Mouse (Mus musculus) MEL (cell line): ENCODE data around the gene Gramd1a.

Experiments used
- CTCF ChIP-seq, 3 experiments: IDR thresholded peaks in 2 of 3; conservative IDR thresholded peaks in 1 of 3; 2 replicates each; pipeline ENCODE4 v1.5.1; 2011 to 2012; ENCODE audit warnings: low read length in 3 of 3, low read depth in 2 of 3, mild to moderate bottlenecking in 2 of 3, improper control_type of control experiment in 1 of 3, inconsistent platforms in 1 of 3, mixed read lengths in 1 of 3, moderate library complexity in 1 of 3; ENCODE audit not compliant: control insufficient read depth in 1 of 3, insufficient read depth in 1 of 3, poor library complexity in 1 of 3, severe bottlenecking in 1 of 3
- EP300 ChIP-seq, 2 experiments: IDR thresholded peaks; 2 replicates each; pipeline ENCODE4 v1.6.1; 2011; ENCODE audit warnings: improper control_type of control experiment in 2 of 2, low read length in 2 of 2, low read depth in 1 of 2, mild to moderate bottlenecking in 1 of 2
- GABPA ChIP-seq: IDR thresholded peaks from 2 replicates; pipeline ENCODE4 v1.6.1; 2012; ENCODE audit warnings: low read depth, mild to moderate bottlenecking, inconsistent platforms, low read length, improper control_type of control experiment, moderate library complexity
- HCFC1 ChIP-seq: IDR thresholded peaks from 2 replicates; pipeline ENCODE4 v1.6.1; 2012; ENCODE audit warnings: low read depth, mild to moderate bottlenecking, inconsistent platforms, low read length, improper control_type of control experiment, moderate library complexity
- MYB ChIP-seq: IDR thresholded peaks from 2 replicates; pipeline ENCODE4 v1.6.1; 2011; ENCODE audit warnings: mild to moderate bottlenecking, low read depth, low read length, improper control_type of control experiment
- RCOR1 ChIP-seq: IDR thresholded peaks from 2 replicates; pipeline ENCODE4 v1.6.1; 2012; ENCODE audit warnings: low read depth, mild to moderate bottlenecking, inconsistent platforms, low read length, improper control_type of control experiment
- ZKSCAN1 ChIP-seq: IDR thresholded peaks from 2 replicates; pipeline ENCODE4 v1.6.1; 2012; ENCODE audit warnings: low read depth, mild to moderate bottlenecking, inconsistent platforms, low read length, improper control_type of control experiment, moderate library complexity

DNA sequence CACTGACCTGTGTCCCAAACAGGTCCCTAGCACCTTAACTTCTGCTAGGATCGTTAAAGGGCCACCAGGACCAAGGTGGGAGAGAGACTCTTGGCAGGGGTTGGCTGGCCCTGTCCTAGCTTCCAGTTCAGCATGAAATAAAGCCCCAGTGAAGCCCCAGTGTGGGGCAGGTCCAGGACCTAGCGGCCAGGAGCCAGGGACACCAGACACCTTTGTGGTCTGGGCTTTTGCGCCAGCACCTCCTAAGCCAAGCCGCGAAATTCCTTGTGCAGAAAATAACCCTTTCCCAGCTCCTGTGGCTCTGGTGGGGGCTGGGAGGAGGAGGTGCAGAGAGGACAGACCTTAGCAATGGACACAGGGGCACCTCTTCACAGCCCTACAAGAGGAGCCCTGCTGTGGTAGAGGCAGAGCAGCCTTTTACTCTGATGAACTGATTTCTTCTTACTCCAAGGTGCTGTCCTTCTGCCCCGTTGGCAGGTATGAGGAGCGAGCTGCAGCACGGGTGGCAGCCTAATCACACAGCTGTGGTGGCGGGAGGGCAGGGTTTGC is 27.5 kb downstream of the Gramd1a start:
- TF ChIP-seq ZKSCAN1 (no peak), CTCF (IDR thresholded peaks at IDR 0.05 in 2 of 3, conservative IDR thresholded peaks at IDR 0.05 in 1 of 3; ENCODE audit: control insufficient read depth in 1 of 3, insufficient read depth in 1 of 3, low read depth in 2 of 3, low read length in 3 of 3, poor library complexity in 1 of 3, severe bottlenecking in 1 of 3) (no peak), MYB (no peak), EP300 (IDR thresholded peaks at IDR 0.05; ENCODE audit: low read depth in 1 of 2, low read length in 2 of 2) (no peak), RCOR1 (no peak), GABPA (no peak), HCFC1 (no peak)
